Mouse (Mus musculus): Measurements from ENCODE around the gene Sept5. TPM values are rescaled to one million over a fixed set of nuclear protein-coding genes. Genes with fewer than 3 reads are reported as not detected.

Gene Sept5
- total RNA-seq, 2 experiments from 2014 or later = 3.9 to 4.1 TPM

- no peak for DNase-seq
Observed at GRCm38 (mm10) chr16:18583673-18584357, 45.9 kb downstream of the Sept5 start.

- no peak for DNase-seq
Observed at GRCm38 (mm10) chr16:18583169-18583568, 46.6 kb downstream of the Sept5 start.

GRCm38 (mm10) chr16:18582426-18583148 lies 47.2 kb downstream of the Sept5 start:
- no peak for DNase-seq

GRCm38 (mm10) chr16:18581623-18582205 lies 48.0 kb downstream of the Sept5 start:
- peak in 1 of 2 experiments; percentile 26 for DNase-seq

DNA sequence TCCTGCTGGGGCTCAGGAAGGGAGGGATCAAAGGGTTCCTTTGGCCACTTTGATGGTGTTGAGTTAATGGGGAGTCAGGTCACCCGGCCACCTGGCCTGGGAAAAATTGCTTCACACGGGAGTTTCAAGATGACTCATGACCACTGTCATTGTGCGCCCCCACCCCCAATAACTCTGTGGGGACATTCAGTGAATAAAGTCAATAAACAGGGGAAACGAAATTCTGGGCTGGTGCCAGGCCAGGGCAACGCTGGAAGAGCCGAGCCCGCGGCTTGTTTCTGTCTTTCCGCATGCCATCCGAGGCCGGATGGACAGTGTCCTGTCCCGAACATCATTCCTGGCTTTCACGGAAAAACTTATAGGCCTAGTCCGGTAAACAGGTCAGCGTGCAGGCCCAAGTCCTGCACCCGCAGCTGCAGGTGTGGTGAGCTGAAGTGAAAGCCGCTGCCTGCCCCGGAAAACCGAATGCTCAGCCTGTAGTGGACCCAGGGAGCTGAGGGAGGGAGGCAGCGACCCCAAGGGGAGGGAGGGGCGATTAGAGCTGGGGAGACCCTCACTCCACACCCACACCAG lies 48.6 kb downstream of the Sept5 start:
- peak in 1 of 2 experiments; percentile 25 for DNase-seq

DNA sequence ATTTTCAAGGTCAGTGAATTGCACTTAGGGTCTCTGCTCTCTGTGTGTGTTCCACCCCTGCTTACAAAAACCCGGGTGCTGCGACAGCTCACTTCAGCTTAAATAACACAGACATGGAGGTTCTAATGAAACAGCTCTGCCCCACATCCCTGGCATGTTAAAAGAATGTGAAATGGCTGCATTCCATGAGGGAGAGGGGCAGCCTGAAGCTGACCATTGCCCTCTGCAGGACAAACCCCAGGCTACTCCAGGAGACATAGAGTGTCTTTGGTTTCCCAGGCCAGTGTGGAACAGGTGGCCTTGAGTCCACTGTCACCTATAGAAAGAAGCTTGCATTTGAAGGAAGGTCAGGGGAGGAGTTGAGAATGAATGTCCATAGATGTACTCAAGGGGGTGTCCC lies 49.4 kb downstream of the Sept5 start:
- DNase-seq = no peak

DNA sequence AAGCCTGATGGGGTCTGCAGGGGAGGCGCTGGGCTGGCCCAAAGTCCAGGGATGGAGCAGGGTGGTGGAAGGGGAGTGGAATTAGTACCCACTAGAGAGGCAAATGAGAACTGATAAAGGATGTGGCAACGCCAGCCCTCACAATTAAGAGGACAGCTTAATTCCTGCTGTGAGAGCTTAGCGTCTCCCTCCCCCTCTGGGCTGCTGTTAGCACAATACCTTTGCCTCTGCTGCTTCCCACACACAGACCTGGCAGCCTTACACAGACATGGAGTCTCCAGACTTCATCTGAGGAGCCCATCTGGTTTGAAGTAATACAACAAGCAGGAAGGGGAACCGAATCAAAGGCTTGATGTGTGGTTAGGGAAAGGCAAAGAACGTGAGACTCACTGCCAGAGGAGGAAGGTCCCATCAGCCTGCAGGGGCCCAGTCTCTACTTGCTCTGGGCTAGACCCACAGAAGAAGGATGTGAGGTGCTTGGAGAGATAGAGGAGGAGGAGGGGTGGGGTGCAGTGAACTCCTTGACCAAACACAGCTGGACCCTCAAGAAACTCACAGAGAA lies 52.1 kb downstream of the Sept5 start:
- no peak for DNase-seq

- DNase-seq = no peak
Observed at GRCm38 (mm10) chr16:18577071-18577470, 52.7 kb downstream of the Sept5 start.

- peak in 1 of 2 experiments; percentile 17 for DNase-seq
Observed at GRCm38 (mm10) chr16:18574196-18574595, 55.6 kb downstream of the Sept5 start.

Other genes starting within 250 kb of the Sept5 start
- 10 to 100 TPM; 42.9 to 44.4 TPM for gene Txnrd2, start 203.6 kb downstream of the Sept5 start, total RNA-seq (2021)
- 100 to 1,000 TPM; 123 to 141 TPM for gene Comt, start 203.1 kb downstream of the Sept5 start, total RNA-seq (2021)
- 1 to 10 TPM; 6.1 to 6.4 TPM for gene Gnb1l, start 131.2 kb downstream of the Sept5 start, total RNA-seq (2021)
- gene Rtl10, start 131.1 kb downstream of the Sept5 start, total RNA-seq (2021) = 1 to 10 TPM; 3.9 to 4.1 TPM
- gene Tbx1, start 39.3 kb downstream of the Sept5 start, total RNA-seq (2021) = 1 to 10 TPM; 1.1 to 1.3 TPM
- gene Gp1bb, start 7.6 kb downstream of the Sept5 start, total RNA-seq (2021) = under 1 TPM; 0.27 to 0.67 TPM
- gene Gm49601, start 3.5 kb downstream of the Sept5 start, total RNA-seq (2021) = 1 to 10 TPM in 1 of 2 experiments, under 1 TPM in 1; 0.15 to 1.1 TPM
- gene Cldn5, start 146.9 kb upstream of the Sept5 start, total RNA-seq (2021) = 10 to 100 TPM; 15.4 to 22.7 TPM
- gene Ufd1, start 181.8 kb upstream of the Sept5 start, total RNA-seq (2021) = 10 to 100 TPM; 52.6 to 55.1 TPM
- gene Cdc45, start 182.0 kb upstream of the Sept5 start, total RNA-seq (2021) = 1 to 10 TPM; 2.1 to 3.2 TPM
- gene 2510002D24Rik, start 206.6 kb upstream of the Sept5 start, total RNA-seq (2021) = 10 to 100 TPM; 26.0 to 30.1 TPM
- gene Gm28539, start 206.6 kb upstream of the Sept5 start, total RNA-seq (2021) = 1 to 10 TPM in 1 of 2 experiments, not detected in 1; 1.9 TPM
- gene Mrpl40, start 246.9 kb upstream of the Sept5 start, total RNA-seq (2021) = 10 to 100 TPM; 52.3 to 53.0 TPM
- 10 to 100 TPM; 19.2 to 21.6 TPM for gene Hira, start 247.1 kb upstream of the Sept5 start, total RNA-seq (2021)

Data from heart, adult 18-20 months (tissue).